Mouse (Mus musculus): Measurements from ENCODE around the gene Map2. TPM values are rescaled to one million over a fixed set of nuclear protein-coding genes. Genes with fewer than 3 reads are reported as not detected.

Gene Map2
- polyA plus RNA-seq, 1 experiment from 2014 or later: 194 TPM

DNA sequence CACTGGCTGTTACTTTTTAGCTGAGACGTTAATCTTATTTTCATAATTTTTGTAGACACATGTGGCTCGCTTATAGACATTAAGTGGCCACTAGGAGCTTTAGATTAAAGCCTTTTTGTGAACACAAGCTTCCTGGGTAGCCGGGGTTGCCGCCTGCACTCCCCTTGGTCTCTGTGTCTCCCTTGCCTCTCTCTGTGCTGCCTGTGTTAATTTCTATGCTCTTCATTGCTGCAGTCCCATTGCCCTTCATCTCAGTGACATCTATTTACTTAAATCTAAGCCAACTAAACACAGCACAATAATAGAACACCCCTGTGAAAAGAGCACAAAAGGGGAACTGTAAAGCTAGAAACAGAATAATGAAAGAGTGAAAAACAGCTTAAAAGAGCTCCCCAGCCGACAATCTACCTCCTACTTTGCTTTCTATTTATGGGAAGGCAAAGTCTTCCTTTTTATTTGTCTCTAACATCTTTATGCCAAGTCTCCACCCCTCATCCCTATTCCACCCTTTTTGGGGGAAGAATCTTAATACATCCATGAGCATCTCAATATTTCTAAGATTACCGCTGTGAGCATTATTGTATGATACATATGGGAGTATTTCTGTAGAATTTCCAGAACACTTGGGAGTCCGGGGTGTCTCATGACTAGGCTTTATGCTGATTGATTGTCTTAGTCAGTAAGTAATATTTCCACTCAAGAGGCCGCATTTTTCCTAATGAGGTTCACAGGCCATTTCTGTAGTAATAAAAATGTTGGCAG lies 173.5 kb downstream of the Map2 start:
- no peak overlapping the region for H3K9ac ChIP-seq (ENCODE audit: low read length)
- H3K4me3 ChIP-seq (ENCODE audit: low read depth, low read length): no peak overlapping the region
- DNase-seq (ENCODE audit: low spot score, missing footprints) (no peak), ATAC-seq (ENCODE audit: low FRiP score) (no peak; the same call in 1 of the 2 replicates)
- H3K36me3 ChIP-seq (ENCODE audit: control insufficient read depth, insufficient read depth, low read length): no peaks in the 10 kb centered on the region
- 41% methylated on average over 8 of the region's 8 CpGs for WGBS
- no peaks in the 10 kb centered on the region for H3K27me3 ChIP-seq (ENCODE audit: control insufficient read depth, insufficient read depth, low read length)
- H3K27ac ChIP-seq (ENCODE audit: low read depth, low read length): no peak overlapping the region
- H3K4me2 ChIP-seq: no peak overlapping the region
- peaks cover 7% of the 10 kb centered on the region for H3K4me1 ChIP-seq (ENCODE audit: control insufficient read depth, insufficient read depth, low read length)
- H3K9me3 ChIP-seq (ENCODE audit: control insufficient read depth, low read length): no peaks in the 10 kb centered on the region

DNA sequence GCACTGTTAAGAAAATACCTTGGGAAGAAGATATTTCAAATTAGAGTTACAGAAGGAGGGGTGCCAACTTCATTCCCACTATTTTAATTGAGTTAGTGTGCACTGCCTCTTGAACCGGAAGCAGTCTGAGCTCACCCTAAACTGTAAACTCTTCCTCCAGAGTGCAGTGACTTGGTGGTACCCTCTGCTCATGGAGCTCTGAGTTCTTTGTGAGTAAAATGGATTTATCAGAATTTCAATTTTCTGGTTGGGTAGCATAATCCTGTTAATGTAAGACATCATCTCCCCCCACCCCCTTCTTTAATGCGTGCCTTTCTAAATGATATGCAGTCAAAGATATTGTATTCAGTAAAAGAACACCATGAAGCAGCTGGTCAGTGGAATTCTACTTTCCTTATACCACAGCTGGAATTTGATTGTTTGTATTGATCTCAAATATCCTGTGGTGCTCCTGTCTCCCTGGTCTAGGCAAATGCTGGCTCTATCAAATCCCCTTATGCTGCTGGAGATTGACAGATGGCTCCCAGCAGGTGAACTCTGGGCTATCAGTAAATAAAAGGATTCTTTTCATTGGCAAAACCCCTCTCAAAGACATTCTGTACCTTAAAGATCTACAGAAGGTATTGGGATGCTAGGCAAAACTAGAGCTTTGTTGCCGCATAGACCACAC lies 174.2 kb downstream of the Map2 start:
- peak; percentile 63; the same call in 1 of the 2 replicates for ATAC-seq (ENCODE audit: low FRiP score)
- WGBS: 24% methylated on average over 3 of the region's 3 CpGs

DNA sequence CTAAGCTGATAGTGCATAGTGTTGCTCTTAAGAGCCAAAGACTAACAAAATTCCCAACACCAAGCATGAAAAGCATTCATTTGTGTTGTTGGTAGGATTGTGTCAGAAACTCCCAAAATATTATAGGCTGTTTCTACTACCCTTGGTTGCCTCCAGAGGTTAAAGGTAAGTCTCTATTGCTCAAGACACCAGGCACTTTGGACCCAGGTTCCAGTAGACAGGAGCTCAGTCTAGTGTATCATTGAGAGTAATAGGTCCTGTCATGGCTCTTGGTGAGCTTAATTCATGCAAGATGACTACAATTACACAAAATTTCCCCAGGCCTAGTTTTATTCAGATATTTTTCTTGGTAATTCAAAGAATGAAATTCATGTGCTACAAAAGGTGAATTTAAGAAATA lies 176.3 kb downstream of the Map2 start:
- Histone ChIP-seq H3K9me3 (ENCODE audit: control insufficient read depth, low read length) (no peaks in the 10 kb centered on the region), H3K36me3 (ENCODE audit: control insufficient read depth, insufficient read depth, low read length) (no peaks in the 10 kb centered on the region), H3K9ac (ENCODE audit: low read length) (no peak overlapping the region), H3K4me1 (ENCODE audit: control insufficient read depth, insufficient read depth, low read length) (peaks cover 7% of the 10 kb centered on the region), H3K27ac (ENCODE audit: low read depth, low read length) (no peak overlapping the region), H3K4me3 (ENCODE audit: low read depth, low read length) (no peak overlapping the region), H3K27me3 (ENCODE audit: control insufficient read depth, insufficient read depth, low read length) (no peaks in the 10 kb centered on the region), H3K4me2 (no peak overlapping the region)
- no peak for ATAC-seq (ENCODE audit: low FRiP score)
- no peak for DNase-seq (ENCODE audit: low spot score, missing footprints)

More for the DNA sequence above, 174.2 kb downstream of the Map2 start:
- no peak overlapping the region for H3K4me2 ChIP-seq
- no peaks in the 10 kb centered on the region for H3K9me3 ChIP-seq (ENCODE audit: control insufficient read depth, low read length)
- H3K9ac ChIP-seq (ENCODE audit: low read length): no peak overlapping the region
- H3K27ac ChIP-seq (ENCODE audit: low read depth, low read length): no peak overlapping the region
- no peaks in the 10 kb centered on the region for H3K36me3 ChIP-seq (ENCODE audit: control insufficient read depth, insufficient read depth, low read length)
- peaks cover 7% of the 10 kb centered on the region for H3K4me1 ChIP-seq (ENCODE audit: control insufficient read depth, insufficient read depth, low read length)
- no peak overlapping the region for H3K4me3 ChIP-seq (ENCODE audit: low read depth, low read length)
- DNase-seq (ENCODE audit: low spot score, missing footprints): peak; percentile 88
- H3K27me3 ChIP-seq (ENCODE audit: control insufficient read depth, insufficient read depth, low read length): no peaks in the 10 kb centered on the region

DNA sequence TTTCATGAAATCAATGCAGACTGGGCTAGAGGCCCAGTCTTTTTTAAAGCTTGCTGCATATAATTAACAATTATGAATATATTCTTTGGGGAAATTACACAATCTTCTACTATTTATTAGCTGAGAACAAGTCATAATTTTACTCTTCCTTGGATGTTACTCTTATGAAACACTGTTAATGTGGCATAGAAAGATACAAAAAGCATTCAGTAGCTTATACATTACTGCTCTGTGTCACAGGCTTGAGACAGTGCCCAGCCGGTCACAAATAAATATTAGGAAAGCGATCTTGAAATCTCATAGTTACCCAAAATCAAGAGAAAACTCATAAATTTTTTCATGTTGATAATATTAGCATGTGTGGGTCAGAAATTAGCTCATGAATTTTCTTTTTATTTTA lies 186.7 kb downstream of the Map2 start:
- 95% methylated on average over 2 of the region's 2 CpGs for WGBS
- H3K4me3 ChIP-seq (ENCODE audit: low read depth, low read length): no peak overlapping the region
- no peaks in the 10 kb centered on the region for H3K27me3 ChIP-seq (ENCODE audit: control insufficient read depth, insufficient read depth, low read length)
- ATAC-seq (ENCODE audit: low FRiP score) (no peak), DNase-seq (ENCODE audit: low spot score, missing footprints) (no peak)
- H3K9ac ChIP-seq (ENCODE audit: low read length): no peak overlapping the region
- H3K36me3 ChIP-seq (ENCODE audit: control insufficient read depth, insufficient read depth, low read length): peaks cover 3% of the 10 kb centered on the region; the same call in 1 of the 2 replicates
- no peak overlapping the region for H3K27ac ChIP-seq (ENCODE audit: low read depth, low read length)
- H3K9me3 ChIP-seq (ENCODE audit: control insufficient read depth, low read length): no peaks in the 10 kb centered on the region
- no peak overlapping the region for H3K4me2 ChIP-seq
- H3K4me1 ChIP-seq (ENCODE audit: control insufficient read depth, insufficient read depth, low read length): no peaks in the 10 kb centered on the region

DNA sequence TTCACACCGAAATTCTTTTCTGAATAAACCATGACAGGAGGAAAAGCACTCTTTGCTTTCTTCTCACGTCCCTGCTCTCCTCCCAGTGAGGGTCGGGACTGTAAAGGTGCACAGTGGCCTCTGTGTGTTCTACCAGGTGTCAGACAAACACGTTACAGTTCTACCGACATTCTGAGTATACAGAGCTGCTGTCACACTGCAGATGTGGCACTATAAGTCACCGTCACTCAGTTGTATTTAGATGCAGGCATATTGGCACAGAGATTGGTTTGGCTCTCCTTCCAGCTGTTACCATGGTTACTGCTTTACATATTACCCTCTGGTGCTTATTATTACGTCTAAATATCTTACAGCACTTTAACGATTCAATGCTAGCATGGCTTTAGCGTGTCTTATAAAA lies 188.2 kb downstream of the Map2 start:
- 84% methylated on average over 9 of the region's 9 CpGs for WGBS
- DNase-seq (ENCODE audit: low spot score, missing footprints) (no peak), ATAC-seq (ENCODE audit: low FRiP score) (no peak)
- Histone ChIP-seq H3K4me3 (ENCODE audit: low read depth, low read length) (no peak overlapping the region), H3K36me3 (ENCODE audit: control insufficient read depth, insufficient read depth, low read length) (peaks cover 3% of the 10 kb centered on the region; the same call in 1 of the 2 replicates), H3K4me2 (no peak overlapping the region), H3K27ac (ENCODE audit: low read depth, low read length) (no peak overlapping the region), H3K9me3 (ENCODE audit: control insufficient read depth, low read length) (no peaks in the 10 kb centered on the region), H3K4me1 (ENCODE audit: control insufficient read depth, insufficient read depth, low read length) (no peaks in the 10 kb centered on the region), H3K27me3 (ENCODE audit: control insufficient read depth, insufficient read depth, low read length) (no peaks in the 10 kb centered on the region), H3K9ac (ENCODE audit: low read length) (no peak overlapping the region)

DNA sequence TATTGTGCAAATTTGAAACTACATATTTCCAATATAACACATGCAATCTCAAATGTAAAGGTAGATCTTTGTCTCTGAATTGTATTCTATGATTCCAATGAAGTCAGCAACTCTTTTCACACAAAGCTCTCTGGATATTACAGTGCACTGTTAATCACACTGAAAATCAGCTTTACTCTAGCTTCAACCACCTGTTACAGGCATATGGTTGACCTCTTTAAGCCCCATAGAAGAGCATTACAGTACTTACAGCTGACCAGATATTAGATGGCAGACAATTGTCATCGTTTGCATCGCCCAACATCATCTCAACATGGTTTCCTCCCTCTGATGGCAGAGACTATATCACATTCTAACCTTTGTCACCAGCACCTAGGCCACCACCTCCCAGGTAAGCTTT lies 189.3 kb downstream of the Map2 start:
- Histone ChIP-seq H3K4me1 (ENCODE audit: control insufficient read depth, insufficient read depth, low read length) (no peaks in the 10 kb centered on the region), H3K27ac (ENCODE audit: low read depth, low read length) (no peak overlapping the region), H3K9ac (ENCODE audit: low read length) (no peak overlapping the region), H3K36me3 (ENCODE audit: control insufficient read depth, insufficient read depth, low read length) (peaks cover 3% of the 10 kb centered on the region; the same call in 1 of the 2 replicates), H3K9me3 (ENCODE audit: control insufficient read depth, low read length) (no peaks in the 10 kb centered on the region), H3K4me2 (no peak overlapping the region), H3K4me3 (ENCODE audit: low read depth, low read length) (no peak overlapping the region), H3K27me3 (ENCODE audit: control insufficient read depth, insufficient read depth, low read length) (no peaks in the 10 kb centered on the region)
- 93% methylated on average over 2 of the region's 2 CpGs for WGBS
- DNase-seq (ENCODE audit: low spot score, missing footprints): no peak
- no peak for ATAC-seq (ENCODE audit: low FRiP score)

DNA sequence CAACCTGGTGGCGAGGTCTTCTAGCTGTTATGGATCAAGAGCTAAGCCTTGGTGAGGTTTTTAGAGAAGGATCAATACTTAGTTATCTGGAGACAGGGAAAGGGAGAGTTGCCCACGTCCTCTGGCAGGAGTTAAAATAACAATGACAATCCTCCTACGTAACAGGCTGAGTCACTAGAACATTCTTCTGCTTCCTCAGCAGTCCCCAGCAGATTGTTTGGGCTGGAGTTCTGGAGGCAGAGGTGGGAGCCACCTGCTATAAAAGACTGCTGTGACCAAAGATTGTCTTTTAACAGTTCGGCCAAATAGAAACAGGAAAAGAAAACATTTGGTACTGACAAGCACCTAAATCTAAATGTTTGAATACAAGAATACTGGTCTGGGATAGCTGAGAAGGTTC lies 190.5 kb downstream of the Map2 start:
- ATAC-seq (ENCODE audit: low FRiP score): no peak

DNA sequence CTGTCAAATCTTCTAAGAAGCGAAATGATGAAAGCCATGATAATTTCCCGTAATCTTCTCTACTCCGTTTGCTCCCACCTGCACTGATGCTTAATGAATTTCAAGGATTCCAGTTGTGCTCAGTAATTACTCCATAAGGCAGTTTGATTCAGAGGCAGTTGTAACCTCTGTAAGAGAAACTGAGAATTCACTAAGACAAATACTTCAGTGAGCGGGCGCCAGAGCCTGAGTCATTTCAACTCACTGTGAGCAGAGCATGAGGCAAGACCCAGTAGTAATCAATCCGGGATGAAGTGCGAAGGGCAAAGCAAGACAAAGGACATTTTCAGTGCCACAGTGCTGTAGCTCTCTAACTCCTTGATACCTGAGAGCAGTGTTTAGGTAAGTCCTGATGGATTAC lies 194.4 kb downstream of the Map2 start:
- Histone ChIP-seq H3K27me3 (ENCODE audit: control insufficient read depth, insufficient read depth, low read length) (no peaks in the 10 kb centered on the region), H3K9ac (ENCODE audit: low read length) (no peak overlapping the region), H3K36me3 (ENCODE audit: control insufficient read depth, insufficient read depth, low read length) (no peaks in the 10 kb centered on the region), H3K4me1 (ENCODE audit: control insufficient read depth, insufficient read depth, low read length) (no peaks in the 10 kb centered on the region), H3K9me3 (ENCODE audit: control insufficient read depth, low read length) (no peaks in the 10 kb centered on the region), H3K4me2 (no peak overlapping the region), H3K27ac (ENCODE audit: low read depth, low read length) (no peak overlapping the region), H3K4me3 (ENCODE audit: low read depth, low read length) (no peak overlapping the region)
- ATAC-seq (ENCODE audit: low FRiP score) (no peak), DNase-seq (ENCODE audit: low spot score, missing footprints) (no peak)
- 87% methylated on average over 7 of the region's 7 CpGs for WGBS

More for the DNA sequence above, 190.5 kb downstream of the Map2 start:
- H3K4me2 ChIP-seq: no peak overlapping the region
- peaks cover 3% of the 10 kb centered on the region; the same call in 1 of the 2 replicates for H3K36me3 ChIP-seq (ENCODE audit: control insufficient read depth, insufficient read depth, low read length)
- WGBS: 72% methylated on average over 4 of the region's 4 CpGs
- no peaks in the 10 kb centered on the region for H3K9me3 ChIP-seq (ENCODE audit: control insufficient read depth, low read length)
- no peak overlapping the region for H3K27ac ChIP-seq (ENCODE audit: low read depth, low read length)
- H3K4me3 ChIP-seq (ENCODE audit: low read depth, low read length): no peak overlapping the region
- no peaks in the 10 kb centered on the region for H3K27me3 ChIP-seq (ENCODE audit: control insufficient read depth, insufficient read depth, low read length)
- H3K9ac ChIP-seq (ENCODE audit: low read length): no peak overlapping the region
- no peak for DNase-seq (ENCODE audit: low spot score, missing footprints)
- no peaks in the 10 kb centered on the region for H3K4me1 ChIP-seq (ENCODE audit: control insufficient read depth, insufficient read depth, low read length)

DNA sequence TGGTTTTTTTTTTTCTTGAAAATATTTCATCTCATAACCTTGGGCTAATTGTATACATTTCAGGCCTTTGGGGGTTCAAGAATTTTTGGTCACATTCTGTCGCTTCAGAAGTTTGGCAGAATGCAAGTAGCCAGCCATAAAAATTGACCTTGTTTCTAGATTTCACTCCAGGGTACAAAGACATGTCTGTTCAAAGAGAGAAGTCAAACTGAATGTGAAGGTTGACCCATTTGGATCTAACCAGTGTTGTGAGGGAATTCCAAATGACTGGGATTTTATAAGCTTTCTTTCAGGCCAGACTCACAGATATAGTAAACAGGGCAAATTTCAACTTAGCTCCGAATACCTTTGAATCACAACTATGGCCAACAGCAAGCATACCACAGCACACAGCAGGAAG lies 196.3 kb downstream of the Map2 start:
- WGBS: 86% methylated on average over 2 of the region's 2 CpGs
- no peaks in the 10 kb centered on the region for H3K27me3 ChIP-seq (ENCODE audit: control insufficient read depth, insufficient read depth, low read length)
- no peaks in the 10 kb centered on the region for H3K9me3 ChIP-seq (ENCODE audit: control insufficient read depth, low read length)
- H3K36me3 ChIP-seq (ENCODE audit: control insufficient read depth, insufficient read depth, low read length): no peaks in the 10 kb centered on the region
- no peaks in the 10 kb centered on the region for H3K4me1 ChIP-seq (ENCODE audit: control insufficient read depth, insufficient read depth, low read length)
- H3K4me3 ChIP-seq (ENCODE audit: low read depth, low read length): no peak overlapping the region
- DNase-seq (ENCODE audit: low spot score, missing footprints) (peak; percentile 70), ATAC-seq (ENCODE audit: low FRiP score) (no peak)
- H3K9ac ChIP-seq (ENCODE audit: low read length): no peak overlapping the region
- no peak overlapping the region for H3K27ac ChIP-seq (ENCODE audit: low read depth, low read length)
- no peak overlapping the region for H3K4me2 ChIP-seq
